Mouse (Mus musculus) neural tube, embryonic 15.5 days (tissue): Measurements from ENCODE around the gene Gpx4. TPM values are rescaled to one million over a fixed set of nuclear protein-coding genes. Genes with fewer than 3 reads are reported as not detected.

Source experiments
- ATAC-seq: fragments of 200-750 bp; cut with Nextera tagmentation; 2 replicates; pipeline ENCODE4 v1.8.0; 2017; ENCODE audit warnings: mild to moderate bottlenecking, moderate TSS enrichment, moderate library complexity; ENCODE audit not compliant: low FRiP score
- H3K27ac ChIP-seq: fragments of 300-500 bp; sonication (generic); replicated peaks from 2 replicates; pipeline ENCODE4 v1.5.1; 2015; ENCODE audit warnings: mild to moderate bottlenecking, inconsistent platforms
- H3K27me3 ChIP-seq: fragments of 300-500 bp; sonication (generic); replicated peaks from 2 replicates; pipeline ENCODE4 v1.6.1; 2015; ENCODE audit warnings: inconsistent platforms
- H3K36me3 ChIP-seq: fragments of 300-500 bp; sonication (generic); 2 replicates; pipeline ENCODE4 v1.6.1; 2015; ENCODE audit warnings: inconsistent platforms
- H3K4me1 ChIP-seq: fragments of 300-500 bp; sonication (generic); 2 replicates; pipeline ENCODE4 v1.6.1; 2015; ENCODE audit warnings: inconsistent platforms
- H3K4me2 ChIP-seq: fragments of 300-500 bp; sonication (generic); 2 replicates; pipeline ENCODE4 v1.6.1; 2015; ENCODE audit warnings: inconsistent platforms, mild to moderate bottlenecking, moderate library complexity
- H3K4me3 ChIP-seq: fragments of 300-500 bp; sonication (generic); replicated peaks from 2 replicates; pipeline ENCODE4 v1.5.1; 2015; ENCODE audit warnings: mild to moderate bottlenecking, inconsistent platforms
- H3K9ac ChIP-seq: fragments of 300-500 bp; sonication (generic); replicated peaks from 2 replicates; pipeline ENCODE4 v1.6.1; 2015; ENCODE audit warnings: mild to moderate bottlenecking, inconsistent platforms
- H3K9me3 ChIP-seq: fragments of 300-500 bp; sonication (generic); replicated peaks from 2 replicates; pipeline ENCODE4 v1.6.1; 2016; ENCODE audit warnings: inconsistent platforms
- WGBS: fragments of 180-500 bp; shearing (Covaris S2); methylation state at CpG from one replicate; pipeline ENCODE4 v1.1.7; 2015; ENCODE audit warnings: mixed read lengths; 5-methylcytosine and 5-hydroxymethylcytosine counted together
- polyA plus RNA-seq: library from polyadenylated mRNA; unstranded; fragments of >200 nt; fragmentation: Nextera tagmentation; extraction: Ambion mirVana; gene quantifications from 2 replicates; pipeline ENCODE4 v1.2.1, GENCODE M21; 2015

The Gpx4 gene
- polyA plus RNA-seq: 559 and 600 TPM in 2 replicates

GRCm38 (mm10) chr10:80047041-80047565, at the start of gene Gpx4:
Gpx4 (plus strand) TSS chr10:80047166.
- H3K27ac ChIP-seq: no peak within 1 kb of the TSS
- peaks cover 4% of the 10 kb centered on the region; the same call in 1 of the 2 replicates for H3K4me1 ChIP-seq
- WGBS: 34% methylated on average over 9 of the region's 9 CpGs

GRCm38 (mm10) chr10:79997819-79998218, 49.1 kb upstream of the Gpx4 start:
- 6% methylated on average over 15 of the region's 15 CpGs for WGBS
- Histone ChIP-seq H3K9ac (peak overlapping the region; percentile 56), H3K4me2 (peak overlapping the region; percentile 83), H3K36me3 (no peaks in the 10 kb centered on the region), H3K27ac (peak overlapping the region; percentile 76), H3K9me3 (no peaks in the 10 kb centered on the region), H3K4me3 (peak overlapping the region; percentile 53), H3K4me1 (peaks cover 23% of the 10 kb centered on the region), H3K27me3 (peaks cover 15% of the 10 kb centered on the region; the same call in 1 of the 2 replicates)
- peak; percentile 23 for ATAC-seq

More at GRCm38 (mm10) chr10:80047041-80047565, at the start of gene Gpx4:
- Histone ChIP-seq H3K4me2 (no peak within 1 kb of the TSS), H3K27me3 (no peaks in the 10 kb centered on the region), H3K9ac (no peak within 1 kb of the TSS), H3K9me3 (no peaks in the 10 kb centered on the region), H3K36me3 (no peaks in the 10 kb centered on the region), H3K4me3 (no peak within 1 kb of the TSS)
- no peak for ATAC-seq

GRCm38 (mm10) chr10:80001945-80002344, 45.0 kb upstream of the Gpx4 start:
- WGBS: 78% methylated on average over 9 of the region's 9 CpGs
- no peak overlapping the region for H3K4me3 ChIP-seq
- H3K27ac ChIP-seq: no peak overlapping the region
- peaks cover 22% of the 10 kb centered on the region; the same call in 1 of the 2 replicates for H3K27me3 ChIP-seq
- H3K4me2 ChIP-seq: no peak overlapping the region
- no peaks in the 10 kb centered on the region for H3K36me3 ChIP-seq
- H3K4me1 ChIP-seq: peaks cover 23% of the 10 kb centered on the region
- ATAC-seq: no peak
- no peak overlapping the region for H3K9ac ChIP-seq
- no peaks in the 10 kb centered on the region for H3K9me3 ChIP-seq

GRCm38 (mm10) chr10:80002829-80003228, 44.1 kb upstream of the Gpx4 start:
- peaks cover 14% of the 10 kb centered on the region for H3K4me1 ChIP-seq
- ATAC-seq: no peak
- H3K36me3 ChIP-seq: no peaks in the 10 kb centered on the region
- WGBS: 35% methylated on average over 21 of the region's 21 CpGs
- H3K9me3 ChIP-seq: no peaks in the 10 kb centered on the region
- H3K9ac ChIP-seq: no peak overlapping the region
- no peak overlapping the region for H3K4me3 ChIP-seq
- H3K27ac ChIP-seq: no peak overlapping the region
- H3K4me2 ChIP-seq: no peak overlapping the region
- H3K27me3 ChIP-seq: peaks cover 22% of the 10 kb centered on the region; the same call in 1 of the 2 replicates

- ATAC-seq: no peak
- WGBS: 53% methylated on average over 9 of the region's 9 CpGs
- no peak overlapping the region for H3K4me2 ChIP-seq
These were observed 43.4 kb upstream of the Gpx4 start for GRCm38 (mm10) chr10:80003374-80004232.

GRCm38 (mm10) chr10:80004233-80004705, 42.7 kb upstream of the Gpx4 start:
- Histone ChIP-seq H3K36me3 (peaks cover 11% of the 10 kb centered on the region), H3K27ac (no peak overlapping the region), H3K9ac (no peak overlapping the region), H3K4me3 (no peak overlapping the region), H3K27me3 (peaks cover 22% of the 10 kb centered on the region; the same call in 1 of the 2 replicates), H3K4me1 (peaks cover 7% of the 10 kb centered on the region), H3K9me3 (no peaks in the 10 kb centered on the region), H3K4me2 (no peak overlapping the region)
- WGBS: 85% methylated on average over 8 of the region's 8 CpGs
- no peak for ATAC-seq

More at GRCm38 (mm10) chr10:80003374-80004232, 43.4 kb upstream of the Gpx4 start:
- Histone ChIP-seq H3K36me3 (peaks cover 4% of the 10 kb centered on the region), H3K9ac (no peak overlapping the region), H3K9me3 (no peaks in the 10 kb centered on the region), H3K4me3 (no peak overlapping the region), H3K27me3 (peaks cover 22% of the 10 kb centered on the region; the same call in 1 of the 2 replicates), H3K27ac (no peak overlapping the region), H3K4me1 (peaks cover 7% of the 10 kb centered on the region)

GRCm38 (mm10) chr10:80011740-80012139, 35.2 kb upstream of the Gpx4 start:
- 90% methylated on average over 6 of the region's 6 CpGs for WGBS
- peaks cover 43% of the 10 kb centered on the region for H3K36me3 ChIP-seq
- ATAC-seq: no peak

GRCm38 (mm10) chr10:80013609-80014008, 33.4 kb upstream of the Gpx4 start:
- no peak overlapping the region for H3K4me3 ChIP-seq
- H3K4me1 ChIP-seq: no peaks in the 10 kb centered on the region
- 36% methylated on average over 25 of the region's 25 CpGs for WGBS
- peaks cover 16% of the 10 kb centered on the region for H3K9me3 ChIP-seq
- no peak overlapping the region for H3K4me2 ChIP-seq
- no peak overlapping the region for H3K27ac ChIP-seq
- H3K36me3 ChIP-seq: peaks cover 39% of the 10 kb centered on the region
- ATAC-seq: no peak
- no peak overlapping the region for H3K9ac ChIP-seq
- peaks cover 57% of the 10 kb centered on the region for H3K27me3 ChIP-seq

More at GRCm38 (mm10) chr10:80011740-80012139, 35.2 kb upstream of the Gpx4 start:
- Histone ChIP-seq H3K27ac (no peak overlapping the region), H3K4me1 (no peaks in the 10 kb centered on the region), H3K27me3 (peaks cover 50% of the 10 kb centered on the region), H3K4me2 (no peak overlapping the region), H3K4me3 (no peak overlapping the region), H3K9ac (no peak overlapping the region), H3K9me3 (peaks cover 16% of the 10 kb centered on the region)

GRCm38 (mm10) chr10:80014484-80015290, 32.3 kb upstream of the Gpx4 start:
- no peak overlapping the region for H3K27ac ChIP-seq
- H3K36me3 ChIP-seq: peaks cover 28% of the 10 kb centered on the region
- no peak for ATAC-seq
- peaks cover 16% of the 10 kb centered on the region for H3K9me3 ChIP-seq
- no peaks in the 10 kb centered on the region for H3K4me1 ChIP-seq
- H3K4me2 ChIP-seq: no peak overlapping the region
- peaks cover 68% of the 10 kb centered on the region for H3K27me3 ChIP-seq
- WGBS: 25% methylated on average over 28 of the region's 28 CpGs
- H3K9ac ChIP-seq: no peak overlapping the region
- no peak overlapping the region for H3K4me3 ChIP-seq

- Histone ChIP-seq H3K4me3 (no peak overlapping the region), H3K27me3 (peaks cover 77% of the 10 kb centered on the region), H3K9ac (no peak overlapping the region), H3K4me2 (no peak overlapping the region), H3K27ac (no peak overlapping the region), H3K36me3 (peaks cover 19% of the 10 kb centered on the region), H3K4me1 (no peaks in the 10 kb centered on the region), H3K9me3 (peaks cover 10% of the 10 kb centered on the region)
- WGBS: 84% methylated on average over 10 of the region's 10 CpGs
- ATAC-seq: no peak
These were observed 31.4 kb upstream of the Gpx4 start for GRCm38 (mm10) chr10:80015583-80015982.

GRCm38 (mm10) chr10:80016511-80016910, 30.5 kb upstream of the Gpx4 start, which contains the start of gene Arhgap45:
Arhgap45 (plus strand) TSS chr10:80016653.
- ATAC-seq: no peak
- Histone ChIP-seq H3K9me3 (peaks cover under 1% of the 10 kb centered on the region; the same call in 1 of the 2 replicates), H3K4me2 (no peak within 1 kb of the TSS), H3K36me3 (peaks cover 10% of the 10 kb centered on the region), H3K4me1 (no peaks in the 10 kb centered on the region), H3K4me3 (no peak within 1 kb of the TSS), H3K9ac (no peak within 1 kb of the TSS), H3K27ac (no peak within 1 kb of the TSS), H3K27me3 (peaks cover 82% of the 10 kb centered on the region)
- WGBS: 70% methylated on average over 11 of the region's 11 CpGs
